Mouse (Mus musculus): ENCODE data around the gene Meis3. TPM values are rescaled to one million over a fixed set of nuclear protein-coding genes. Genes with fewer than 3 reads are reported as not detected.

Gene Meis3
- polyA plus RNA-seq, 1 experiment from 2014 or later = 28.8 TPM

DNA sequence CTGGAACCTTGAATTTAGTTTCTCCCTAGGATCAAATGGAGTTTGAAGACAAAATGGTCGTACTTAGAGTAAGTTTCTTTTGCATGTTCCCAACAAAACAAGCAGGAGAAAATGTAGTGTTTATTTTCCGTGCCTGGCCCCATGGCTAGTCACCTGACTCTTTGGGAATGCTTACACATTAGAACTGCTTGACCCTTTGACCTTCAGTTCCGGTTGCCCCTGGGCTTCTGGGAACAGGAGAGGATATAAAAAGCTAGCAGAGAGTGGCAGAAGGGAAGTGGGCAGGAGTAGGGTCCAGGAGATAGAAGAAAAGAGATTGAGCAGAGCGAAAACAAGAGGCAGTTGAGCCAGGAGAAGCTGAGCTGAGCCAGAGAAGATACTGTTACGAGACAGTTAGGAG lies 55.0 kb downstream of the Meis3 start:
- H3K27ac ChIP-seq = no peak overlapping the region
- 27% methylated on average over 5 of the region's 5 CpGs for WGBS
- no peaks in the 10 kb centered on the region for H3K36me3 ChIP-seq
- no peak overlapping the region for H3K4me2 ChIP-seq
- no peaks in the 10 kb centered on the region for H3K27me3 ChIP-seq (replicated peaks)
- no peak for ATAC-seq (ENCODE audit: insufficient read depth, low FRiP score, low read depth)
- no peak overlapping the region for H3K4me3 ChIP-seq (replicated peaks)
- H3K9ac ChIP-seq = no peak overlapping the region
- no peaks in the 10 kb centered on the region for H3K4me1 ChIP-seq
- no peaks in the 10 kb centered on the region for H3K9me3 ChIP-seq

Other genes with a start within 250 kb of the Meis3 start
- 173 and 183 TPM in 2 replicates for gene Nop53, start 229.0 kb upstream of the Meis3 start, polyA plus RNA-seq (2015; fragmentation: Nextera tagmentation; extraction: Ambion mirVana)
- 49.0 and 49.6 TPM in 2 replicates for gene Ehd2, start 207.5 kb upstream of the Meis3 start, polyA plus RNA-seq (2015; fragmentation: Nextera tagmentation; extraction: Ambion mirVana)
- gene Bicra, start 127.2 kb upstream of the Meis3 start, polyA plus RNA-seq (2015; fragmentation: Nextera tagmentation; extraction: Ambion mirVana) = 5.8 and 7.2 TPM in 2 replicates
- gene Zfp541, start 113.3 kb upstream of the Meis3 start, polyA plus RNA-seq (2015; fragmentation: Nextera tagmentation; extraction: Ambion mirVana) = 0.04 and 0.10 TPM in 2 replicates
- gene Napa, start 76.6 kb upstream of the Meis3 start, polyA plus RNA-seq (2015; fragmentation: Nextera tagmentation; extraction: Ambion mirVana) = 175 and 176 TPM in 2 replicates
- gene Kptn, start 55.2 kb upstream of the Meis3 start, polyA plus RNA-seq (2015; fragmentation: Nextera tagmentation; extraction: Ambion mirVana) = 29.5 and 29.9 TPM in 2 replicates
- gene Slc8a2, start 45.3 kb upstream of the Meis3 start, polyA plus RNA-seq (2015; fragmentation: Nextera tagmentation; extraction: Ambion mirVana) = 0.30 and 0.35 TPM in 2 replicates
- 37.9 and 55.3 TPM in 2 replicates for gene Dhx34, start 46.9 kb downstream of the Meis3 start, polyA plus RNA-seq (2015; fragmentation: Nextera tagmentation; extraction: Ambion mirVana)
- 0.28 and 0.37 TPM in 2 replicates for gene C5ar2, start 69.1 kb downstream of the Meis3 start, polyA plus RNA-seq (2015; fragmentation: Nextera tagmentation; extraction: Ambion mirVana)
- 3.7 and 4.1 TPM in 2 replicates for gene C5ar1, start 84.5 kb downstream of the Meis3 start, polyA plus RNA-seq (2015; fragmentation: Nextera tagmentation; extraction: Ambion mirVana)
- gene Inafm1, start 98.5 kb downstream of the Meis3 start, polyA plus RNA-seq (2015; fragmentation: Nextera tagmentation; extraction: Ambion mirVana) = 20.5 and 21.1 TPM in 2 replicates
- gene Ccdc9, start 111.7 kb downstream of the Meis3 start, polyA plus RNA-seq (2015; fragmentation: Nextera tagmentation; extraction: Ambion mirVana) = 26.7 and 27.0 TPM in 2 replicates
- gene Bbc3, start 133.3 kb downstream of the Meis3 start, polyA plus RNA-seq (2015; fragmentation: Nextera tagmentation; extraction: Ambion mirVana) = 6.7 and 7.4 TPM in 2 replicates
- gene Sae1, start 212.7 kb downstream of the Meis3 start, polyA plus RNA-seq (2015; fragmentation: Nextera tagmentation; extraction: Ambion mirVana) = 272 and 284 TPM in 2 replicates
- 16.8 and 17.4 TPM in 2 replicates for gene Zc3h4, start 225.8 kb downstream of the Meis3 start, polyA plus RNA-seq (2015; fragmentation: Nextera tagmentation; extraction: Ambion mirVana)

Data from stomach, embryonic 15.5 days (tissue).